Mouse (Mus musculus): Measurements from ENCODE around the gene Smchd1. TPM values are rescaled to one million over a fixed set of nuclear protein-coding genes. Genes with fewer than 3 reads are reported as not detected.
A peak's percentile ranks its signal among the peaks of the same experiment; 100 is the strongest.
"Not testable (repeated sequence)": the region's sequence is repeated elsewhere in the genome, so short reads cannot be mapped to it uniquely, and the experiment has no call there.

Smchd1 gene
- total RNA-seq, 1 experiment from 2014 or later: 43.5 TPM

- DNase-seq: no peak
Measured at GRCm38 (mm10) chr17:71444718-71445117, 30.4 kb downstream of the Smchd1 start.

DNA sequence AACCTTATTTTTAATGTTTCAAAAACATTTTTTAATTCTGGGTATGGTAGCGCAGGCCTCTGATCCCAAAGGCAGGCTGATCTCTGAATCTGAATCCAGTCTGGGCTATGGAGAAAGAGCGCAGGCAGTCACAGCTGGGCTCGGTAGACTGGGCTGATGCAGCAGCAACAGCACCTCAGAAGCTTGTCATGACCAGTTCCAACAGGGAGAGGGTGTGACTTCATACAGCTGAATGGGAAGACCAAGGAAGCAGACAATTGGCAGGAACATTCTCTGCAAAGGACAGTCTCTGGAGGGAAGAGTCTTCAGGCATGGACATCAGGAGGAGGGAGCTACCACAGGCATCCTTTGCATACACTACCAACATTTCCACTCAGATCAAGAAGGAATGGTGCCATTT, 31.0 kb downstream of the Smchd1 start:
- no peak for DNase-seq

DNA sequence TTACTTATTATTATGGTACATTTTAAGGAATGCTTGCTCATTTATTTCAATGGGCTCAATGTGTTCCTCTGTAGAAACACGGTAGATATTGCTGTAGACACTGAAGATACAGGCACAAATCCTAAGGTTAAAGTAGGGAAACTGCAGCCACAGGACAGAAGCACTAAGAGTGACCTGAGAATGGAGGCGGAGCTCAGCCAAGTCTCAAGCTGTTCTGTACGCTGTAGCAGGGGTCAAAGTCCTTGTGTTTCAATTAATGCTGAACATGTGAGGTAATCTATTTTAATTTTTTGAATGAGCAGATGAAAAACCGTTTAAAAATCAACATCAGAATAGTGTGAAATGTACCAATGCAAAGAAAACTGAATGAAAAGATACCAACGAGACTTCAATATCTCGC, 31.9 kb downstream of the Smchd1 start:
- DNase-seq: no peak

- DNase-seq: not testable (repeated sequence)
Measured at GRCm38 (mm10) chr17:71422502-71422901, 52.6 kb downstream of the Smchd1 start.

DNA sequence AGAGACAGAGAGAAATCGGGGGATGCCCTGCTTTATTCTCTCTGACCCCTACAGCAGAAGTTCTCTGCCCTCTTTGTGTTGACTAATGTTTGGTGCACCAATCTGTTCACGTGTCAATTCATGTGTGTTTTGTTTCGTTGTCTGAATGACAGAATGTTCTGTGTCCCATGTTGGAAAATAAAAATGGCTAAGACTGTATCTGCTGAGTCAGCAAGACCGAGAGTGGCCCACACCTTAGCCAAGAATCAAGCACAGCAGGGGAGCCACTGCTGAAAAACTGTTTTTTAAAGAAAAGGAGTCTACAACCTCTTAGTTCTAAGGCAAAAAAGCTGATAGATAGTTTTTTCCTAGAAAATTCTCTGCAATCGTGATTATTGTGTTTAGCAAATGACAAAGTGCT, 55.7 kb downstream of the Smchd1 start:
- not testable (repeated sequence) for DNase-seq

DNA sequence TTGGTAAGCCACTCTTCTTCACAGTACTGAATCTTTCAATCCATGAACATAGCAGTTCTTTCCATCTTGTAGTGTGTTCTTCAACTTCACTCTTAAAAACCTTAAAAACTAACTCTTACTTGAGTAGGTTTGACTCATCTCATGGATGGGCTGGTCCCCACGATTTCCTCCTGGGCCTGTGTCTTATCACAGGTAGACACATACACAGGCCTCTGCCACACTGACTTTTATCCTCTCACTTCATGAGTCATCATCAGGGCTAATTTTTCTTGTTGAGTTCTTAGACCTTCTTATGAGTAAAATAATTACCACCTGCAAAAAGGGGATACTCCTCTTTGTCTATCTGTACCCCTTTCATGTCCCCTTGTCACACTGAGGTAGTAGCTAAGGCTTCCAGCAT, 58.1 kb downstream of the Smchd1 start:
- no peak for DNase-seq

GRCm38 (mm10) chr17:71387401-71387800, 87.7 kb downstream of the Smchd1 start:
- no peak for DNase-seq

- no peak for DNase-seq
Measured at GRCm38 (mm10) chr17:71380346-71380745, 94.8 kb downstream of the Smchd1 start.

- no peak for DNase-seq
Measured at GRCm38 (mm10) chr17:71377901-71378300, 97.2 kb downstream of the Smchd1 start.

- DNase-seq: no peak
Measured at GRCm38 (mm10) chr17:71355526-71355925, 119.6 kb downstream of the Smchd1 start.

DNA sequence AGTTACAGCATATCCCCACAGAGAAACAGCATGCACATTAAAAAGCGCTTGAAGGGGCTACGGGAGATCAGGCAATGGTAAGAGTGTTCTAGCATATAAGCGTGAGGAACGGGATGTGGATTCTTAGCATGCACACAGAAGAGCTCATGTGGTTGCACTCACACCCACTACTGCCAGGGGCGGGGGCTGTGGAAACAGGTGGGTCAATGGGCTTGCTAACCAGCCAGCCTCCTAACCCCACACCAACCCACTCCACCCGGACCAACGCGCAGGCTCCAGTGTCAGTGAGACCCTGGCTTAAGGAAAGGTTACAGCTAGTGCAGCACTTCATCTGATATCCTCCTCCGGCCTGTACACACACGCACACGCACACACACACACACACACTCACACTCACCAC, 120.9 kb downstream of the Smchd1 start:
- DNase-seq: no peak

DNA sequence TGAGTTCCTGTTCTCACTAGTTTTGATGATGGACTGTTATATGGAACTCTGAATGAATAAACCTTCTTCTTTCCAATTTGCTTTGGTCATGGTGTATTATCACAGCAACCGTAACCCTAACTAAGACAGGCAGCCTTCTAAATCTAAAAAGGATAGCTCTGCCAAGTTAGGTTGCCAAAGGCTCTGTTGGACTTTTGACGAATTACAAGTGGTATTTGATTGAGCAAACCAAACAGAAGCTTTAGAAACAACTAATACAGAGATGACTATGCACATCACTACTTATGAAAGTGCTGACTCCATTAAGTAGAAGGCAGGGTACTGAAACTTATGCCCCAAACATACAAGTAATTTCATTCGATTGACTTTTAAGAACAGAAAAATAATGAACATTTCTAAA, 127.0 kb downstream of the Smchd1 start:
- no peak for DNase-seq

DNA sequence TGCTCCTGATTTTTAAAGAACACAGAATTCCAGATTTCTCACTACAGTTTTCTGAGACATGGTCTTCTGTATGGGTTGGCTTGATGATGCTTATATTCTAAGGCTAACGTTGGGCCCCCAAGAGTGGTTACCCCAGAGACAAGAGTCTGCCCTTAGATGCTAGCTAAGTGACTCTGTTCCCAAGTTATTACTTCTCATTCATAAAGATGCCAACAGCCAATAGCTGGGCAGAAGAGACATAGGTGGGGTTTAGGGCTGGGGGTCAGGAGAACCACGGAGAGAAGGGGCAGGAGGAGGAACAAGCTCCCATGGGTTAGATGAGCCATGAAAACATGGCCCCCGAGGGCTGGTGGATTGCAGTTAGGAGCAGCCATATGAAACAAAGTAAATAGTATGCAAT, 133.1 kb downstream of the Smchd1 start:
- DNase-seq: no peak

GRCm38 (mm10) chr17:71338627-71339026, 136.5 kb downstream of the Smchd1 start:
- DNase-seq: no peak

- DNase-seq: no peak
Measured at GRCm38 (mm10) chr17:71337546-71337945, 137.6 kb downstream of the Smchd1 start.

DNA sequence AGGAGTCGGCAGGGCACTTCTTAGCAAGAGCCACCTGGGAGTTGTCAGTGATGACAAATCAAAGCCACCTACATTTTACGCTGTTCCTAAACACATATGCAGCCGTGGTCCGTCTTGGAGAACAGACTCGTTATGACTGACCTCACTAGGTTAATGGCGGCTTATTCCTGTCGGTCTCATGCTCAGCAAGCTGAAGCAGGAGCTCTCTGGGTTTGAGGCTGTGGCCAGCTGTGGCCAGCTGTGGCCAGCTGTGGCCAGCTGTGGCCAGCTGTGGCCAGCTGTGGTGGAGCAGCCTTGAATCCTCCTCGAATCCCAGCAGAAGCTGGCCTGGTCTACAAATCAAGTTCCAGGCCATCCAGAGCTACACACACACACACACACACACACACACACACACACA, 138.7 kb downstream of the Smchd1 start:
- DNase-seq: no peak

DNA sequence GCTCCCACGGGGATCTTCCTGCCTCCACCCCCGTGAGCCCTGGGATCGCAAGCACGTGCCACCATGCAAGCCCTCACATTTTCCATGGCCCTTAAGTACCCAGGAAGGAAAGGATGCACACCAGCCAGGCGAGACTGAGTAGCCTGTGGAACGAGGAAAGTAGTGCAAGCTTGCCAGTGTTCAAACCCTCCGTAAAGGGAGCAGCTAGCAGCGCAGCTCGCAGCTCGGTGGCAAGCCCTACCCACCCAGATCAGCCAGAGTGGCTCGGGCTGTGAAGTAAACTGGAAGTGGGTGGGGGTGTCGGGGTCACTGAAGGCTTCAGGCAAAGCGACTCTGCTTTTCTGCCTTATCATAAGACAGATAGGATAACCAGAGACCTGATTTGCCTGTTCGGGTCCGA, 142.8 kb downstream of the Smchd1 start:
- DNase-seq: no peak

GRCm38 (mm10) chr17:71320731-71321130, 154.4 kb downstream of the Smchd1 start:
- DNase-seq: not testable (repeated sequence)

DNA sequence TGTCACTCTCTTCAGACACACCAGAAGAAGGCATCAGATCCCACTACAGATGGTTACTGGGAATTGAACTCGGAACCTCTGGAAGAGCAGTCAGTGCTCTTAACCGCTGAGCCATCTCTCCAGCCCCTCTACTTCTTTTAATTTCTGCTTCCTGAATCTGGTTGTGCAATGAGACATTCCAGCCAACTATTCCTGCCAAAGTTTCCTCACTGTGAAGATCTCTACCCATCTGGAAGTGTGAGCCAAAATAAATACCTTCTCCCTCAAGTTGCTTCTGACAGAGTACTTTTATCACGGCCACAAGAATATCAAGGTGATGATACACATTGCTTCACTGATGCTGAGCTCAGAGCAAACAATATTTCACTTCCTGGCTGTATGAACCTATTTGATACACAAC, 155.8 kb downstream of the Smchd1 start:
- no peak for DNase-seq

DNA sequence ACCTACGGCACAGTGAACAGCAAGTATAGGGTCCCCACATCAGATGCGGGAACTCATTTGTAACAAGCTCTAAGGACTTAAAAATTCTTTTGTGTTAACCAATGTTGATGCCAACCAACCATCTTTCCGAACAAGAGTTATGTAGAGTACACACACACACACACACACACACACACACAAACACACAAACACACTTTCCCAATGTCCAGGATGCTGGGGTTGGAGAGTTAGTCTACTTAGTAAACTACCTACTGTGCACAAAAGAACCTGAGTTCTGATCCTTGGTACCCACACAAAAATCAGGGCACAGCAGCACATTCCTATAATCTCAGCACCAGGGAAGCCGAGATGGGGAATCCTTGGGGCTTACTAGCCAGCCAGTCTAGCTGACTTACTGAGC, 157.6 kb downstream of the Smchd1 start:
- DNase-seq: no peak

GRCm38 (mm10) chr17:71314315-71314714, 160.8 kb downstream of the Smchd1 start:
- no peak for DNase-seq

GRCm38 (mm10) chr17:71311340-71312171, 163.6 kb downstream of the Smchd1 start, which contains the start of gene Emilin2:
Emilin2 (minus strand) TSS chr17:71311978.
- DNase-seq: no peak

- DNase-seq: peak; percentile 39
Measured at GRCm38 (mm10) chr17:71310486-71311339, 164.4 kb downstream of the Smchd1 start.

Measured in adrenal gland, postnatal 25 days (tissue).